Mouse (Mus musculus) liver, embryonic 14.5 days (tissue): ENCODE results near the gene Ang.
A peak's percentile ranks its signal among the peaks of the same experiment; 100 is the strongest.

ENCODE experiments used
- CTCF ChIP-seq: IDR thresholded peaks from 2 replicates; pipeline ENCODE4 v1.5.1; 2016; ENCODE audit warnings: antibody characterized with exemption, low read depth, control low read depth
- EP300 ChIP-seq: IDR thresholded peaks from 2 replicates; pipeline ENCODE4 v1.6.1; 2016; ENCODE audit warnings: antibody characterized with exemption, low read depth

- no peak for TF ChIP-seq CTCF
- TF ChIP-seq EP300 = peak; percentile 96
Measured at GRCm38 (mm10) chr14:51130315-51130940, 39.5 kb downstream of the Ang start.
